Mouse (Mus musculus) embryo, embryonic 9.5 days (tissue): ENCODE measurements around the gene Luzp1.

Experiments
- DNase-seq: peaks from one replicate; pipeline ENCODE4 v3.0.0-alpha.2; 2017; ENCODE audit errors: extremely low spot score

The Luzp1 gene

DNA sequence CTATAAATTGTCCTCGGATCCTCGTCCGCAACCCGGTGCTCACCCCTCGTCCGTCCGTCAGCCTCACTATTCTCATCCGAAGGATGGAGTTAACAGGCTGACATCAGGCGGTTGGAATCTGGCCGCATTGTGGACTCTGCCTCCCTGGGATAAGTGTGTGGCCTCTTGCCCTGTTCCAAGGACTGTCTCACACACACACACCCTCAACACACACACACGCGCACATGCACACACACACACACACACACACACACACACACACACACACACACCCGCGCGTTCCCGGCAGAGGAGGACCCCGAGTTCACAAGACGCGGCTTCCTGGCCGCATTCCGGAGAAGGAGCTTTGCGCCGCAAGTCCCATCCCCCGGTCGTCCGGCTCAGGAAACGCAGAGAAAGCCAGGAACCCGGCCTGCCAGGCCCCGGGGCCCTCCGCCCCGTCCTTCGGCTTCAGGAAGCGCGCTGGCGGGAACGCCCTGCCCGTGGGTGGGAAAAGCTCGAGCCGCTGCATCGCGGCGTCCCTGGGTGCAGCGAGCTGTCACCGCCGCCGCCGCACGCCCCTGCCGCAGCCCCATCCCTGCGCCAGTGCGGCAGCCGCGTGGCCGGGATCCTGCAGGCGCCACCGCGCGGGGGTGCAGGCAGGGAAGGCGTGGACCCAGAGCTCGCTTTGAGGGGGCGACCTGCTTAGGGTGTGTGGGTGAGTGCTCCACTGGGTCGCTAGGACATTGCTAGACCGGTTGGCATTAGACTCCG is 7.3 kb upstream of the Luzp1 start, which contains the start of gene 6030445D17Rik:
Gene 6030445D17Rik, plus strand, starts transcription at position 165 of the 753 bp plus-strand sequence.
- peak; percentile 76 for DNase-seq

DNA sequence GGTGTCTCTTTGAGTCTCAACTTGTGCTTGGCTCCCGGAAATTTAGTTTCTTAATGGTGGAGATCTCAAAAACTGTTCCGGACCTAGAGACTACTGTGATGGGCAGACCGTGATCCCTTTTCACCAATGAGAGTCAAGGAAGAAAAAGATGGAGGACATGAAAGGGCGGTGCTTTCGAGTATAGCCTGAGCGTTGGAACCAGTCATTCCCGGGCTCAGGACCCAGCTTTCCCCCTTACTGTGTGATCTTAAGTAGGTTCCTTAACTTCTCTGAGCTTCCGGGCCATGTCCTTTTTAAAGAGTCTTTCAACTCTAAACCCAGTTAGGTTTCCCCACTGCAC is 6.8 kb upstream of the Luzp1 start:
- no peak for DNase-seq

- no peak for DNase-seq
Observed at GRCm38 (mm10) chr4:136463436-136463835, 6.1 kb upstream of the Luzp1 start.

DNA sequence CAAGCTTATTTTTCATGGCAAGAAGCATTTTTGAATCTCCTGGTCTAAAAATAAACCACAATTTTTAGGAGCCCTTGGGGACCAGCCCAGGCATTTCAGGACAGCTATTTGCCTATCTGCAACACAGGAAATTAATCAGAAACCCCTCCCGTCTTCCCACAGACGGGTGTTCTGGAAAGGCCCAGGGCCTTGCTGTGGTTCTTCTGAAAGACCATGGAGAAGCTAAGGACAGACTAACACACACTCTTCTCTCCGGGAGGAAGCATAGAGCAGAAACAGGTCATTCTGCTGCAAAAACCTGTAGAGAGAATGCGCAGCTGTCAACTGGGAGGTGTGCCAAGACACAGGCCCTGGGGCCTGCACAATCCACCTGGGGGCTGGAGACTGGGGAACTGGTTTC is 3.3 kb upstream of the Luzp1 start:
- DNase-seq: no peak

GRCm38 (mm10) chr4:136468553-136469327 is 821 bp upstream of the Luzp1 start:
- DNase-seq: no peak

- no peak for DNase-seq
Observed at GRCm38 (mm10) chr4:136469941-136470346, 383 bp downstream of the Luzp1 start.

GRCm38 (mm10) chr4:136470347-136471071 is 948 bp downstream of the Luzp1 start:
- DNase-seq: peak; percentile 73

GRCm38 (mm10) chr4:136476692-136477091 is 7.1 kb downstream of the Luzp1 start:
- no peak for DNase-seq

GRCm38 (mm10) chr4:136486549-136486948 is 17.0 kb downstream of the Luzp1 start:
- no peak for DNase-seq

- DNase-seq: no peak
Observed at GRCm38 (mm10) chr4:136495993-136496392, 26.4 kb downstream of the Luzp1 start.

DNA sequence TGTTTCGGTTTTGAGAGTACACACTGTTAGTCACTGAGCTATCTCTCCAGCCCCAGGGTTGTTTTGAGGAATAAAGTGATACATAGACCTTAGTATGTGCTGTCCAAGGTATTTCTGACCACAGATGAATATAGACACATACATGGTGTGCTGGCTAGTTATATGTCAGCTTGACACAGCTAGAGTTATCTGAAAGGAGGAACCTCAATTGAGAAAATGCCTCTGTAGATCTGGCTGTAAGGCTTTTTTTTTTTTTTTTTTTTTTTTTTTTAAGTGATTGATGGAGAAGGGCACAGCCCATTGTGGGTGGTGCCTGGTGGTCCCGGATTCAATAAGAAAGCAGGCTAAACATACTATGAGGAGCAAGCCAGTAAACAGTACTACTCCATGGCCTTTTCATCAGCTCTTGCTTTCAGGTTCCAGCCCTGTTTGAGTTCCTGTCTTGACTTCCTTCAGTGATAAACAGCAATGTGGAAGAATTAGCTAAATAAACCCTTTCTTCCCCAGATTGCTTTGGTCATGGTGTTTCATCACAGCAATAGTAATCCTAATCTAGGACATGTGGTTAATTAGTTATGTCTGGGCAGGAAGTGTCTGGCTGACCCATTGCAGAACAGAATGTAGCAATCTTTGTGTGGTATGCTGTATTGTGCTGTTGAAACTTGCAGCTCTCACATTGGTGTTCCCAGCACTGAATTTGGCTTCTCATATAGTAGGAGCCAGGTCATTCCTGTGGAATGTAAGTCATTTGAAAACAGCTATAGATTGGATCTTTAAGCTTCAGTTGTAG is 36.1 kb downstream of the Luzp1 start:
- no peak for DNase-seq

DNA sequence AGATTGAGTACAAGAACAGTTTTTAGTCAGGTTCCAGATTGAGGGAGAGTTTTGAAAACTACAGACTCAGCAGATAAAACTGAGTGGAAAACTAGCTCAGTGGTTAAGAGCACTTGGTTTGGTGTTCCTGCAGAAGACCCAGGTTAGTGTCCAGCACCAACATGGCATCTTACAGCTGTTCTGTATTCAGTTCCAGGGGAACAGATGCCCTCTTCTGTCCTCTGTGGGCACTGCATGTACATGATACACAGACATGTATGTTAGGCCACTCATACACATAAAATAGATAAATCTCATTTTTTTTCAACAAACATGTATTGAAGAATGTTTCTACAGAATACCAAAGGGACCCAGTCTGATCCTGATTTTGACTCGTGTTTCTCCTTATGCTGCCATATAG is 40.3 kb downstream of the Luzp1 start:
- no peak for DNase-seq

DNA sequence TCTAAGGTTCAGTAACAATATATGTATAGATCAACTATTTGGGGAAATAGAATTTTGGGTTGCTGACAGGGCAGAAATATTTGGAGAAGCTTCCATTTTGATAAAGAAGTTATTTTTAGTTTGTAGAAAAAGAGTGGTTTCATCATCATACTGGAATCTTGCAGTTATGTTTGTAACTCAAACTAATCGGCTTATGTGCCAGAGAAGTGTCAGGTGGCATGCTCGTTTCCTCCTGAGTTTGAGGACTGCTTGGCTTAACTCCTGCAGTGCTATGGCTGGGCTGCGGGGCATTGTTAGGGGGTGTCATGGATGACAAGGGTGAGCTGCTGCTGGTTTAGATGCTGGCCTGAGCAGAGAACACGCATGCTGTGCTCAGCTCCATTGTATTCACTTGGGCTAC is 42.1 kb downstream of the Luzp1 start:
- DNase-seq: no peak

GRCm38 (mm10) chr4:136512905-136513304 is 43.3 kb downstream of the Luzp1 start:
- DNase-seq: no peak

GRCm38 (mm10) chr4:136518141-136518540 is 48.6 kb downstream of the Luzp1 start:
- no peak for DNase-seq

DNA sequence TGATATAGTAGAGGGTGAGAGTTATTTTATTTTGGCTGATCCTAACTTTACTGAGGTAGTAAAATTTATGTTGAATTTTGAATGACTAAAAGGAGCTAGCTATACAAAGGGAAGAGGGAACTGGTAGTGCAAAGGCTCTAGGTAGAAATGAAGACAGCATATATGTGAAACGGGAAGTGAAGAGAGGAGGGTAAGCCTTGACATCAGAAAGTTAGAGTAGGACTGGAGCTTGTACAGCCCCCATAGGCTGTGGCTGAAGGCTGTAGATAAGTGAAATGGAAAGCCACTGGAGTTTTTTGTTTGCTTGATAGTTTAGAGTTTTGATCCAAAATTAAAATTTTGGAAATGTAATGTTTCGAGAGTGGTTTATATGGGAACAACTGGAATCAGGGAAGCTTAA is 49.0 kb downstream of the Luzp1 start:
- DNase-seq: no peak

GRCm38 (mm10) chr4:136519866-136520265 is 50.3 kb downstream of the Luzp1 start:
- DNase-seq: no peak

DNA sequence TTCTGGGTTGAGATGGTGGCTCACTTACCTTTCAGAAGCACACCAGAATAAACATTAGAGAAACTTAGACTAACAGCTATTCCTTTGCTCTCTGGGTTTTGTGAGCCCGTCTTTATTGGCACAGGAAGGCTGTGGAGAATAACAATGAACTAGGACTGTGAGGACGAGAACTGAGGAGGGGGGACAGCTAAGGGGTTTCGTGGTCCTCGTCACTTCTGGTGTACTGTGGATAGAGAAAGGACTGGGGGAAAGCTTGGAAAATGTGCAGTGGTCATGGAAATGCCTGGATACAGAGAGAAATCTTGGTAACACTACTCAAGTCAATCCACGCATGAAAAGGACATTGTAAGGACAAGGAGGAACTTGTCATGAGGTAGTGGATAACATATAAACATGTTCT is 52.3 kb downstream of the Luzp1 start:
- no peak for DNase-seq

GRCm38 (mm10) chr4:136524309-136524708 is 54.7 kb downstream of the Luzp1 start:
- DNase-seq: no peak

- DNase-seq: peak; percentile 35
Observed at GRCm38 (mm10) chr4:136526412-136526811, 56.9 kb downstream of the Luzp1 start.

- DNase-seq: no peak
Observed at GRCm38 (mm10) chr4:136545151-136545550, 75.6 kb downstream of the Luzp1 start.
